Mouse (Mus musculus): ENCODE data around the gene Nlk.
"Not testable (repeated sequence)": the region's sequence is repeated elsewhere in the genome, so short reads cannot be mapped to it uniquely, and the experiment has no call there.

The Nlk gene

GRCm38 (mm10) chr11:78545181-78545580, 152.0 kb downstream of the Nlk start:
- DNase-seq (ENCODE audit: low spot score in 2 of 2): no peak

GRCm38 (mm10) chr11:78544449-78545111, 152.6 kb downstream of the Nlk start:
- DNase-seq (ENCODE audit: low spot score in 2 of 2): no peak

- DNase-seq (ENCODE audit: low spot score in 2 of 2): no peak
Observed at GRCm38 (mm10) chr11:78540358-78540757, 156.8 kb downstream of the Nlk start.

GRCm38 (mm10) chr11:78536690-78537084, 160.5 kb downstream of the Nlk start:
- DNase-seq (ENCODE audit: low spot score in 2 of 2): no peak

- peak; percentile 92 to 93 for DNase-seq (ENCODE audit: low spot score in 2 of 2)
Observed at GRCm38 (mm10) chr11:78536080-78536689, 161.0 kb downstream of the Nlk start, which contains the start of the genes Tnfaip1 and Ift20. TSS of gene Tnfaip1 (minus strand) at chr11:78536332. TSS of gene Ift20 (plus strand) at chr11:78536361.

GRCm38 (mm10) chr11:78535376-78536079, 161.6 kb downstream of the Nlk start:
- DNase-seq (ENCODE audit: low spot score in 2 of 2): no peak

- DNase-seq (ENCODE audit: low spot score in 2 of 2): no peak
Observed at GRCm38 (mm10) chr11:78534516-78534915, 162.7 kb downstream of the Nlk start.

- DNase-seq (ENCODE audit: low spot score in 2 of 2): not testable (repeated sequence)
Observed at GRCm38 (mm10) chr11:78531515-78531914, 165.7 kb downstream of the Nlk start.

GRCm38 (mm10) chr11:78531046-78531445, 166.1 kb downstream of the Nlk start:
- no peak for DNase-seq (ENCODE audit: low spot score in 2 of 2)

- DNase-seq (ENCODE audit: low spot score in 2 of 2): no peak
Observed at GRCm38 (mm10) chr11:78530001-78530400, 167.2 kb downstream of the Nlk start.

- DNase-seq (ENCODE audit: low spot score in 2 of 2): no peak
Observed at GRCm38 (mm10) chr11:78528714-78529113, 168.5 kb downstream of the Nlk start.

- DNase-seq (ENCODE audit: low spot score in 2 of 2): no peak
Observed at GRCm38 (mm10) chr11:78524838-78525237, 172.3 kb downstream of the Nlk start.

GRCm38 (mm10) chr11:78523241-78523955, 173.8 kb downstream of the Nlk start:
- DNase-seq (ENCODE audit: low spot score in 2 of 2): no peak

GRCm38 (mm10) chr11:78522481-78522997, 174.6 kb downstream of the Nlk start:
- no peak for DNase-seq (ENCODE audit: low spot score in 2 of 2)

- no peak for DNase-seq (ENCODE audit: low spot score in 2 of 2)
Observed at GRCm38 (mm10) chr11:78521880-78522279, 175.3 kb downstream of the Nlk start.

- no peak for DNase-seq (ENCODE audit: low spot score in 2 of 2)
Observed at GRCm38 (mm10) chr11:78518931-78519330, 178.2 kb downstream of the Nlk start.
